Mouse (Mus musculus) kidney, postnatal 0 days (tissue): Measurements from ENCODE around the gene Gatc. TPM values are rescaled to one million over a fixed set of nuclear protein-coding genes. Genes with fewer than 3 reads are reported as not detected.
A peak's percentile ranks its signal among the peaks of the same experiment; 100 is the strongest.

Source experiments
- ATAC-seq: fragments of 200-750 bp; cut with Nextera tagmentation; replicated peaks from 2 replicates; pipeline ENCODE4 v1.8.0; 2017; ENCODE audit warnings: low read depth, moderate number of reproducible peaks, moderate TSS enrichment, moderate library complexity; ENCODE audit not compliant: low FRiP score
- DNase-seq: peaks from one replicate; pipeline ENCODE4 v3.0.0-alpha.2; 2016; ENCODE audit warnings: low spot score
- H3K27ac ChIP-seq: fragments of 300-500 bp; sonication (generic); 2 replicates; pipeline ENCODE4 v1.5.1; 2014; ENCODE audit warnings: mild to moderate bottlenecking
- H3K27me3 ChIP-seq: fragments of 300-500 bp; sonication (generic); 2 replicates; pipeline ENCODE4 v1.6.1; 2014; ENCODE audit warnings: low read length, mixed read lengths; ENCODE audit not compliant: insufficient read depth
- H3K36me3 ChIP-seq: fragments of 300-500 bp; sonication (generic); 2 replicates; pipeline ENCODE4 v1.6.1; 2014; ENCODE audit warnings: low read length, mixed read lengths; ENCODE audit not compliant: insufficient read depth
- H3K4me1 ChIP-seq: fragments of 300-500 bp; sonication (generic); replicated peaks from 2 replicates; pipeline ENCODE4 v1.6.1; 2014; ENCODE audit warnings: antibody characterized with exemption, low read length, mixed read lengths; ENCODE audit not compliant: insufficient read depth
- H3K4me2 ChIP-seq: fragments of 300-500 bp; sonication (generic); 2 replicates; pipeline ENCODE4 v1.6.1; 2014; ENCODE audit warnings: mild to moderate bottlenecking, low read length, moderate library complexity, mixed read lengths
- H3K4me3 ChIP-seq: fragments of 300-500 bp; sonication (generic); replicated peaks from 2 replicates; pipeline ENCODE4 v1.5.1; 2014; ENCODE audit warnings: low read depth, low read length
- H3K9ac ChIP-seq: fragments of 300-500 bp; sonication (generic); 2 replicates; pipeline ENCODE4 v1.6.1; 2014; ENCODE audit warnings: low read depth, low read length
- H3K9me3 ChIP-seq: fragments of 300-500 bp; sonication (generic); replicated peaks from 2 replicates; pipeline ENCODE4 v1.6.1; 2016; ENCODE audit warnings: low read length, inconsistent platforms, mixed read lengths
- CTCF ChIP-seq: IDR thresholded peaks from 2 replicates; pipeline ENCODE4 v1.5.1; 2016; ENCODE audit warnings: antibody characterized with exemption, low read depth, mild to moderate bottlenecking, moderate library complexity
- WGBS: fragments of 180-500 bp; shearing (Covaris S2); extraction: QIAGEN DNeasy Blood & Tissue Kit; methylation state at CpG from one replicate; pipeline ENCODE4 v1.1.7; 2014; 5-methylcytosine and 5-hydroxymethylcytosine counted together
- polyA plus RNA-seq: library from polyadenylated mRNA; unstranded; fragments of >200 nt; fragmentation: Nextera tagmentation; extraction: Ambion mirVana; gene quantifications from 2 replicates; pipeline ENCODE4 v1.2.1, GENCODE M21; 2015

Gatc gene
- polyA plus RNA-seq, 1 experiment from 2014 or later, result 20.8 TPM

GRCm38 (mm10) chr5:115355070-115355469 lies 14.1 kb upstream of the Gatc start:
- ATAC-seq (no peak), DNase-seq (no peak)
- Histone ChIP-seq H3K4me3 (no peak overlapping the region), H3K27me3 (no peaks in the 10 kb centered on the region), H3K4me2 (no peak overlapping the region), H3K9me3 (no peaks in the 10 kb centered on the region), H3K9ac (no peak overlapping the region), H3K36me3 (no peaks in the 10 kb centered on the region), H3K27ac (no peak overlapping the region), H3K4me1 (no peaks in the 10 kb centered on the region)
- WGBS, result 33% methylated on average over 13 of the region's 13 CpGs
- no peak for TF ChIP-seq CTCF

GRCm38 (mm10) chr5:115351348-115351747 lies 10.4 kb upstream of the Gatc start:
- H3K4me3 ChIP-seq, result no peak overlapping the region
- no peak for ATAC-seq
- 84% methylated on average over 5 of the region's 5 CpGs for WGBS

GRCm38 (mm10) chr5:115349225-115349555 lies 8.2 kb upstream of the Gatc start:
- ATAC-seq, result no peak
- H3K36me3 ChIP-seq, result peaks cover 16% of the 10 kb centered on the region; the same call in 1 of the 2 replicates
- under 1% methylated on average over 18 of the region's 18 CpGs for WGBS
- TF ChIP-seq CTCF, result no peak
- no peaks in the 10 kb centered on the region for H3K9me3 ChIP-seq
- H3K4me1 ChIP-seq, result peaks cover 14% of the 10 kb centered on the region
- peak overlapping the region; percentile 91 for H3K9ac ChIP-seq
- H3K27ac ChIP-seq, result peak overlapping the region; percentile 60
- no peaks in the 10 kb centered on the region for H3K27me3 ChIP-seq
- peak overlapping the region; percentile 63 for H3K4me2 ChIP-seq
- no peak for DNase-seq
- peak overlapping the region; percentile 93 for H3K4me3 ChIP-seq

More at GRCm38 (mm10) chr5:115351348-115351747, 10.4 kb upstream of the Gatc start:
- H3K27me3 ChIP-seq, result no peaks in the 10 kb centered on the region
- H3K9me3 ChIP-seq, result no peaks in the 10 kb centered on the region
- H3K4me1 ChIP-seq, result peaks cover 14% of the 10 kb centered on the region
- H3K36me3 ChIP-seq, result no peaks in the 10 kb centered on the region
- 0 out of 2 replicates have a peak, but pooled peaks have one; percentile 4 for TF ChIP-seq CTCF
- no peak overlapping the region for H3K9ac ChIP-seq
- no peak overlapping the region for H3K4me2 ChIP-seq
- H3K27ac ChIP-seq, result no peak overlapping the region
- DNase-seq, result no peak

GRCm38 (mm10) chr5:115348546-115349224 lies 7.7 kb upstream of the Gatc start, which contains the start of gene Cox6a1:
TSS of gene Cox6a1 (minus strand) at chr5:115348981.
- Histone ChIP-seq H3K36me3 (peaks cover 21% of the 10 kb centered on the region; the same call in 1 of the 2 replicates), H3K27ac (peak within 1 kb of the TSS; percentile 68), H3K27me3 (no peaks in the 10 kb centered on the region), H3K9me3 (no peaks in the 10 kb centered on the region), H3K4me2 (peak within 1 kb of the TSS; percentile 93), H3K4me1 (peaks cover 14% of the 10 kb centered on the region), H3K9ac (peak within 1 kb of the TSS; percentile 91), H3K4me3 (peak within 1 kb of the TSS; percentile 93)
- TF ChIP-seq CTCF, result peak; percentile 35; the same call in 1 of the 2 replicates
- WGBS, result under 1% methylated on average over 74 of the region's 74 CpGs
- DNase-seq (peak; percentile 99), ATAC-seq (peak; percentile 94)

GRCm38 (mm10) chr5:115347564-115347963 lies 6.6 kb upstream of the Gatc start:
- peak overlapping the region; percentile 91; the same call in 1 of the 2 replicates for H3K9ac ChIP-seq
- WGBS, result 2% methylated on average over 5 of the region's 5 CpGs
- H3K4me2 ChIP-seq, result peak overlapping the region; percentile 93
- H3K4me3 ChIP-seq, result peak overlapping the region; percentile 93
- TF ChIP-seq CTCF, result peak; percentile 93
- ATAC-seq, result no peak
- DNase-seq, result peak; percentile 89
- H3K27ac ChIP-seq, result no peak overlapping the region
- H3K9me3 ChIP-seq, result no peaks in the 10 kb centered on the region
- peaks cover 28% of the 10 kb centered on the region; the same call in 1 of the 2 replicates for H3K36me3 ChIP-seq
- no peaks in the 10 kb centered on the region for H3K27me3 ChIP-seq
- H3K4me1 ChIP-seq, result peaks cover 14% of the 10 kb centered on the region

- ATAC-seq, result peak; percentile 62
- H3K4me3 ChIP-seq, result peak overlapping the region; percentile 83
- 9% methylated on average over 36 of the region's 36 CpGs for WGBS
- H3K36me3 ChIP-seq, result peaks cover 28% of the 10 kb centered on the region; the same call in 1 of the 2 replicates
- peaks cover 15% of the 10 kb centered on the region; the same call in 1 of the 2 replicates for H3K4me1 ChIP-seq
- peak overlapping the region; percentile 61 for H3K4me2 ChIP-seq
- 0 out of 2 replicates have a peak overlapping the region, but pooled peaks have one; percentile 54 for H3K27ac ChIP-seq
- peak overlapping the region; percentile 85 for H3K9ac ChIP-seq
- H3K9me3 ChIP-seq, result no peaks in the 10 kb centered on the region
- no peak for DNase-seq
- TF ChIP-seq CTCF, result no peak
- H3K27me3 ChIP-seq, result no peaks in the 10 kb centered on the region
These were observed 562 bp upstream of the Gatc start for GRCm38 (mm10) chr5:115341314-115342165.
